Mouse (Mus musculus): Measurements from ENCODE around the gene Lipc. TPM values are rescaled to one million over a fixed set of nuclear protein-coding genes. Genes with fewer than 3 reads are reported as not detected.

The Lipc gene
- polyA plus RNA-seq (2014; fragmentation: Nextera tagmentation; extraction: Ambion mirVana), result 0.19 and 0.38 TPM in 2 replicates

- H3K27me3 ChIP-seq (ENCODE audit: control insufficient read depth, insufficient read depth, low read length), result no peaks in the 10 kb centered on the region
Measured at GRCm38 (mm10) chr9:70952126-70952525, at the start of gene Lipc. Gene Lipc (minus strand): TSS chr9:70952226.

GRCm38 (mm10) chr9:70999161-70999560, 47.1 kb upstream of the Lipc start:
- no peak for ATAC-seq (ENCODE audit: insufficient number of reproducible peaks, insufficient read depth, low FRiP score, low read depth)
- no peaks in the 10 kb centered on the region for H3K4me1 ChIP-seq (ENCODE audit: control insufficient read depth in 2 of 2, insufficient read depth in 2 of 2, low read length in 2 of 2)

More at GRCm38 (mm10) chr9:70952126-70952525, at the start of gene Lipc:
- WGBS, result 81% methylated on average over 4 of the region's 4 CpGs
- H3K36me3 ChIP-seq (ENCODE audit: control insufficient read depth, insufficient read depth, low read length), result no peaks in the 10 kb centered on the region
- H3K4me2 ChIP-seq (ENCODE audit: low read length), result no peak within 1 kb of the TSS
- no peak for ATAC-seq (ENCODE audit: insufficient number of reproducible peaks, insufficient read depth, low FRiP score, low read depth)
- H3K9me3 ChIP-seq (ENCODE audit: control insufficient read depth, low read length), result no peaks in the 10 kb centered on the region
- H3K9ac ChIP-seq (ENCODE audit: low read length), result no peak within 1 kb of the TSS
- H3K4me1 ChIP-seq (ENCODE audit: control insufficient read depth in 2 of 2, insufficient read depth in 2 of 2, low read length in 2 of 2), result peaks cover 0 to 2% of the 10 kb centered on the region in 2 experiments; a peak in 1 of 4 replicates
- no peak within 1 kb of the TSS for H3K4me3 ChIP-seq (ENCODE audit: control insufficient read depth in 1 of 2, insufficient read depth in 1 of 2, low read depth in 1 of 2, low read length in 2 of 2)
- no peak within 1 kb of the TSS for H3K27ac ChIP-seq (replicated peaks in 1 of 2; ENCODE audit: control insufficient read depth in 1 of 2, insufficient read depth in 1 of 2, low read depth in 2 of 2, low read length in 2 of 2)

GRCm38 (mm10) chr9:70998719-70999118, 46.7 kb upstream of the Lipc start:
- WGBS, result 60% methylated on average over 6 of the region's 6 CpGs

More at GRCm38 (mm10) chr9:70999161-70999560, 47.1 kb upstream of the Lipc start:
- Histone ChIP-seq H3K9me3 (ENCODE audit: control insufficient read depth, low read length) (peaks cover 6% of the 10 kb centered on the region), H3K9ac (ENCODE audit: low read length) (no peak overlapping the region), H3K4me2 (ENCODE audit: low read length) (no peak overlapping the region), H3K4me3 (ENCODE audit: control insufficient read depth in 1 of 2, insufficient read depth in 1 of 2, low read depth in 1 of 2, low read length in 2 of 2) (no peak overlapping the region), H3K36me3 (ENCODE audit: control insufficient read depth, insufficient read depth, low read length) (no peaks in the 10 kb centered on the region), H3K27ac (replicated peaks in 1 of 2; ENCODE audit: control insufficient read depth in 1 of 2, insufficient read depth in 1 of 2, low read depth in 2 of 2, low read length in 2 of 2) (no peak overlapping the region), H3K27me3 (ENCODE audit: control insufficient read depth, insufficient read depth, low read length) (no peaks in the 10 kb centered on the region)
- 78% methylated on average over 4 of the region's 4 CpGs for WGBS

GRCm38 (mm10) chr9:70993326-70993725, 41.3 kb upstream of the Lipc start:
- ATAC-seq (ENCODE audit: insufficient number of reproducible peaks, insufficient read depth, low FRiP score, low read depth), result no peak
- Histone ChIP-seq H3K27ac (replicated peaks in 1 of 2; ENCODE audit: control insufficient read depth in 1 of 2, insufficient read depth in 1 of 2, low read depth in 2 of 2, low read length in 2 of 2) (0 out of 4 replicates have a peak overlapping the region, but pooled peaks of 1 of the 2 experiments have one; percentile 3), H3K9me3 (ENCODE audit: control insufficient read depth, low read length) (peaks cover 6% of the 10 kb centered on the region), H3K4me2 (ENCODE audit: low read length) (no peak overlapping the region), H3K4me1 (ENCODE audit: control insufficient read depth in 2 of 2, insufficient read depth in 2 of 2, low read length in 2 of 2) (no peaks in the 10 kb centered on the region), H3K27me3 (ENCODE audit: control insufficient read depth, insufficient read depth, low read length) (no peaks in the 10 kb centered on the region), H3K36me3 (ENCODE audit: control insufficient read depth, insufficient read depth, low read length) (no peaks in the 10 kb centered on the region), H3K9ac (ENCODE audit: low read length) (no peak overlapping the region), H3K4me3 (ENCODE audit: control insufficient read depth in 1 of 2, insufficient read depth in 1 of 2, low read depth in 1 of 2, low read length in 2 of 2) (no peak overlapping the region)
- 68% methylated on average over 6 of the region's 6 CpGs for WGBS

More at GRCm38 (mm10) chr9:70998719-70999118, 46.7 kb upstream of the Lipc start:
- H3K4me3 ChIP-seq (ENCODE audit: control insufficient read depth in 1 of 2, insufficient read depth in 1 of 2, low read depth in 1 of 2, low read length in 2 of 2), result no peak overlapping the region
- H3K9ac ChIP-seq (ENCODE audit: low read length), result no peak overlapping the region
- ATAC-seq (ENCODE audit: insufficient number of reproducible peaks, insufficient read depth, low FRiP score, low read depth), result no peak
- H3K4me1 ChIP-seq (ENCODE audit: control insufficient read depth in 2 of 2, insufficient read depth in 2 of 2, low read length in 2 of 2), result no peaks in the 10 kb centered on the region
- no peaks in the 10 kb centered on the region for H3K27me3 ChIP-seq (ENCODE audit: control insufficient read depth, insufficient read depth, low read length)
- H3K36me3 ChIP-seq (ENCODE audit: control insufficient read depth, insufficient read depth, low read length), result no peaks in the 10 kb centered on the region
- no peak overlapping the region for H3K27ac ChIP-seq (replicated peaks in 1 of 2; ENCODE audit: control insufficient read depth in 1 of 2, insufficient read depth in 1 of 2, low read depth in 2 of 2, low read length in 2 of 2)
- no peak overlapping the region for H3K4me2 ChIP-seq (ENCODE audit: low read length)
- H3K9me3 ChIP-seq (ENCODE audit: control insufficient read depth, low read length), result peaks cover 6% of the 10 kb centered on the region

- no peaks in the 10 kb centered on the region for H3K4me1 ChIP-seq (ENCODE audit: control insufficient read depth in 2 of 2, insufficient read depth in 2 of 2, low read length in 2 of 2)
- peaks cover 2% of the 10 kb centered on the region; the same call in 1 of the 2 replicates for H3K9me3 ChIP-seq (ENCODE audit: control insufficient read depth, low read length)
- H3K4me2 ChIP-seq (ENCODE audit: low read length), result no peak overlapping the region
- H3K36me3 ChIP-seq (ENCODE audit: control insufficient read depth, insufficient read depth, low read length), result no peaks in the 10 kb centered on the region
- no peak for ATAC-seq (ENCODE audit: insufficient number of reproducible peaks, insufficient read depth, low FRiP score, low read depth)
- 86% methylated on average over 5 of the region's 5 CpGs for WGBS
- no peak overlapping the region for H3K9ac ChIP-seq (ENCODE audit: low read length)
- H3K27me3 ChIP-seq (ENCODE audit: control insufficient read depth, insufficient read depth, low read length), result no peaks in the 10 kb centered on the region
- no peak overlapping the region for H3K27ac ChIP-seq (replicated peaks in 1 of 2; ENCODE audit: control insufficient read depth in 1 of 2, insufficient read depth in 1 of 2, low read depth in 2 of 2, low read length in 2 of 2)
- H3K4me3 ChIP-seq (ENCODE audit: control insufficient read depth in 1 of 2, insufficient read depth in 1 of 2, low read depth in 1 of 2, low read length in 2 of 2), result no peak overlapping the region
Measured at GRCm38 (mm10) chr9:70991401-70991800, 39.4 kb upstream of the Lipc start.

GRCm38 (mm10) chr9:70987210-70987609, 35.2 kb upstream of the Lipc start:
- no peaks in the 10 kb centered on the region for H3K27me3 ChIP-seq (ENCODE audit: control insufficient read depth, insufficient read depth, low read length)
- H3K9ac ChIP-seq (ENCODE audit: low read length), result no peak overlapping the region
- H3K36me3 ChIP-seq (ENCODE audit: control insufficient read depth, insufficient read depth, low read length), result no peaks in the 10 kb centered on the region
- no peak overlapping the region for H3K4me3 ChIP-seq (ENCODE audit: control insufficient read depth in 1 of 2, insufficient read depth in 1 of 2, low read depth in 1 of 2, low read length in 2 of 2)
- WGBS, result 35% methylated on average over 2 of the region's 2 CpGs
- H3K27ac ChIP-seq (replicated peaks in 1 of 2; ENCODE audit: control insufficient read depth in 1 of 2, insufficient read depth in 1 of 2, low read depth in 2 of 2, low read length in 2 of 2), result no peak overlapping the region
- no peak for ATAC-seq (ENCODE audit: insufficient number of reproducible peaks, insufficient read depth, low FRiP score, low read depth)
- no peak overlapping the region for H3K4me2 ChIP-seq (ENCODE audit: low read length)
- 0 out of 2 replicates have a peak, but pooled peaks cover 6% of the 10 kb centered on the region for H3K9me3 ChIP-seq (ENCODE audit: control insufficient read depth, low read length)
- H3K4me1 ChIP-seq (ENCODE audit: control insufficient read depth in 2 of 2, insufficient read depth in 2 of 2, low read length in 2 of 2), result no peaks in the 10 kb centered on the region

GRCm38 (mm10) chr9:70982991-70983480, 31.0 kb upstream of the Lipc start:
- H3K4me2 ChIP-seq (ENCODE audit: low read length), result no peak overlapping the region
- H3K36me3 ChIP-seq (ENCODE audit: control insufficient read depth, insufficient read depth, low read length), result no peaks in the 10 kb centered on the region
- H3K27me3 ChIP-seq (ENCODE audit: control insufficient read depth, insufficient read depth, low read length), result no peaks in the 10 kb centered on the region
- no peak overlapping the region for H3K9ac ChIP-seq (ENCODE audit: low read length)
- H3K9me3 ChIP-seq (ENCODE audit: control insufficient read depth, low read length), result 0 out of 2 replicates have a peak, but pooled peaks cover 14% of the 10 kb centered on the region
- 90% methylated on average over 3 of the region's 3 CpGs for WGBS
- H3K4me3 ChIP-seq (ENCODE audit: control insufficient read depth in 1 of 2, insufficient read depth in 1 of 2, low read depth in 1 of 2, low read length in 2 of 2), result no peak overlapping the region
- no peak overlapping the region for H3K27ac ChIP-seq (replicated peaks in 1 of 2; ENCODE audit: control insufficient read depth in 1 of 2, insufficient read depth in 1 of 2, low read depth in 2 of 2, low read length in 2 of 2)
- ATAC-seq (ENCODE audit: insufficient number of reproducible peaks, insufficient read depth, low FRiP score, low read depth), result no peak
- H3K4me1 ChIP-seq (ENCODE audit: control insufficient read depth in 2 of 2, insufficient read depth in 2 of 2, low read length in 2 of 2), result no peaks in the 10 kb centered on the region

GRCm38 (mm10) chr9:70981721-70982120, 29.7 kb upstream of the Lipc start:
- ATAC-seq (ENCODE audit: insufficient number of reproducible peaks, insufficient read depth, low FRiP score, low read depth), result no peak

More at GRCm38 (mm10) chr9:70981721-70982120, 29.7 kb upstream of the Lipc start:
- no peak overlapping the region for H3K4me3 ChIP-seq (ENCODE audit: control insufficient read depth in 1 of 2, insufficient read depth in 1 of 2, low read depth in 1 of 2, low read length in 2 of 2)
- 0 out of 2 replicates have a peak, but pooled peaks cover 14% of the 10 kb centered on the region for H3K9me3 ChIP-seq (ENCODE audit: control insufficient read depth, low read length)
- no peaks in the 10 kb centered on the region for H3K27me3 ChIP-seq (ENCODE audit: control insufficient read depth, insufficient read depth, low read length)
- 68% methylated on average over 1 of the region's 1 CpGs for WGBS
- H3K36me3 ChIP-seq (ENCODE audit: control insufficient read depth, insufficient read depth, low read length), result no peaks in the 10 kb centered on the region
- H3K9ac ChIP-seq (ENCODE audit: low read length), result no peak overlapping the region
- H3K27ac ChIP-seq (replicated peaks in 1 of 2; ENCODE audit: control insufficient read depth in 1 of 2, insufficient read depth in 1 of 2, low read depth in 2 of 2, low read length in 2 of 2), result no peak overlapping the region
- H3K4me2 ChIP-seq (ENCODE audit: low read length), result no peak overlapping the region
- no peaks in the 10 kb centered on the region for H3K4me1 ChIP-seq (ENCODE audit: control insufficient read depth in 2 of 2, insufficient read depth in 2 of 2, low read length in 2 of 2)
